Mouse (Mus musculus) hindbrain, embryonic 14.5 days (tissue): Measurements from ENCODE around the gene Slc25a10. TPM values are rescaled to one million over a fixed set of nuclear protein-coding genes. Genes with fewer than 3 reads are reported as not detected.

Experiments
- ATAC-seq: fragments of 200-750 bp; cut with Nextera tagmentation; 2 replicates; pipeline ENCODE4 v1.8.0; 2017; ENCODE audit warnings: moderate number of reproducible peaks, mild to moderate bottlenecking, moderate TSS enrichment, moderate library complexity; ENCODE audit not compliant: low FRiP score
- DNase-seq: peaks from one replicate; pipeline ENCODE4 v3.0.0-alpha.2; 2015; ENCODE audit warnings: low spot score
- H3K27ac ChIP-seq: fragments of 300-500 bp; sonication (generic); 2 replicates; pipeline ENCODE4 v1.5.1; 2014; ENCODE audit warnings: mild to moderate bottlenecking, moderate library complexity
- H3K27me3 ChIP-seq: fragments of 300-500 bp; sonication (generic); 2 replicates; pipeline ENCODE4 v1.6.1; 2014; ENCODE audit warnings: mild to moderate bottlenecking, low read length, mixed read lengths; ENCODE audit not compliant: control insufficient read depth, insufficient read depth
- H3K36me3 ChIP-seq: fragments of 300-500 bp; sonication (generic); replicated peaks from 2 replicates; pipeline ENCODE4 v1.6.1; 2014; ENCODE audit not compliant: control insufficient read depth, insufficient read depth
- H3K4me1 ChIP-seq: fragments of 300-500 bp; sonication (generic); replicated peaks from 2 replicates; pipeline ENCODE4 v1.6.1; 2014; ENCODE audit warnings: antibody characterized with exemption, low read length, mixed read lengths; ENCODE audit not compliant: control insufficient read depth, insufficient read depth
- H3K4me2 ChIP-seq: fragments of 300-500 bp; sonication (generic); replicated peaks from 2 replicates; pipeline ENCODE4 v1.6.1; 2014; ENCODE audit warnings: mild to moderate bottlenecking, moderate library complexity
- H3K4me3 ChIP-seq: fragments of 300-500 bp; sonication (generic); replicated peaks from 2 replicates; pipeline ENCODE4 v1.5.1; 2014; ENCODE audit warnings: mild to moderate bottlenecking, low read length
- H3K9ac ChIP-seq: fragments of 300-500 bp; sonication (generic); 2 replicates; pipeline ENCODE4 v1.6.1; 2014
- H3K9me3 ChIP-seq: fragments of 300-500 bp; sonication (generic); 2 replicates; pipeline ENCODE4 v1.6.1; 2016; ENCODE audit warnings: low read length; ENCODE audit not compliant: control insufficient read depth
- WGBS: fragments of 180-500 bp; shearing (Covaris S2); extraction: QIAGEN DNeasy Blood & Tissue Kit; methylation state at CpG from one replicate; pipeline ENCODE4 v1.1.7; 2014; 5-methylcytosine and 5-hydroxymethylcytosine counted together
- polyA plus RNA-seq: library from polyadenylated mRNA; unstranded; fragments of >200 nt; fragmentation: Nextera tagmentation; extraction: Ambion mirVana; gene quantifications from 2 replicates; pipeline ENCODE4 v1.2.1, GENCODE M21; 2014

The Slc25a10 gene
- polyA plus RNA-seq, 1 experiment from 2014 or later: 29.8 TPM

DNA sequence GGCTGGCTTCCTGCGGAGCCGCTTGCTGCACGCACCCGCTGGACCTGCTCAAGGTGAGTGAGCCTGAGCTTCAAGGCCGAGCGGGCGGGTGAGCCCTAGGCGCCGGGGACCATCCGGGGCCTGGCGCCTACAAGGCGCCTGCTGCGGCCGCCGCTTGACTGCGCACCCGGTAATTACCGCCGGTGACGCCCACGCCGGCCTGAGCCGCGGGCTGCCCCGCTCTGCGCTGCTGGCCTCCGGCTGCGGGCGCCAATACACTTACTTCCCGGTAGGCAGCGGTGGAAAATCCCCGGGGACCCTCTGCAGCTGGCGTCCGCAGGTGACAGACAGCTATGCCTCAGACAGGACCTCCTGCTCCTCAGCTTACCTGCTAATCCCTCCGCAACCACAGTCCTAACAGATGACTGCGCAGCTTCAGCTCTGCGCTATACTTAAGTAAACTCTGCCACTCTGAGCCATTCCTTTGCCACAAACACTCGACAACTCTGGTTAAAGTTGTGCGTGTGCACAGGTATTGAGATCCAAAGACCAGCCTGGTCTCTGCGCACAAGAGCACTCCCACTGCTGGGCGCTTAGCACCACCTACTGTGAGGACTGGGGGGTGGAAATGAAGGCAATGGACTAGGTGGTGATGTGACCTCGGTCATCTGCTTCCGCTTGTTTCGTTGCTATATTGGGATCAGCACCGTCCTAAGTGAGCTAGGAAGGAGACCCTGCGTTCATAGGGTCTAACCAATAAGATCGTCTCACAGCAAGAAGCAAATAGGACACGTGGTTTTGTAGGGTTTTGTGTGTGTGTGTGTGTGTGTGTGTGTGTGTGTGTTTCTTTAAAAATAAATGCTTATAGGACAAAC lies 611 bp downstream of the Slc25a10 start:
- DNase-seq: peak; percentile 50
- peak overlapping the region; percentile 75 for H3K9ac ChIP-seq
- peaks cover 28% of the 10 kb centered on the region for H3K4me1 ChIP-seq
- H3K27ac ChIP-seq: peak overlapping the region; percentile 72
- no peaks in the 10 kb centered on the region for H3K27me3 ChIP-seq
- ATAC-seq: peak; percentile 49
- no peaks in the 10 kb centered on the region for H3K9me3 ChIP-seq
- H3K36me3 ChIP-seq: peaks cover 59% of the 10 kb centered on the region
- H3K4me2 ChIP-seq: peak overlapping the region; percentile 86
- under 1% methylated on average over 48 of the region's 48 CpGs for WGBS
- peak overlapping the region; percentile 77 for H3K4me3 ChIP-seq

DNA sequence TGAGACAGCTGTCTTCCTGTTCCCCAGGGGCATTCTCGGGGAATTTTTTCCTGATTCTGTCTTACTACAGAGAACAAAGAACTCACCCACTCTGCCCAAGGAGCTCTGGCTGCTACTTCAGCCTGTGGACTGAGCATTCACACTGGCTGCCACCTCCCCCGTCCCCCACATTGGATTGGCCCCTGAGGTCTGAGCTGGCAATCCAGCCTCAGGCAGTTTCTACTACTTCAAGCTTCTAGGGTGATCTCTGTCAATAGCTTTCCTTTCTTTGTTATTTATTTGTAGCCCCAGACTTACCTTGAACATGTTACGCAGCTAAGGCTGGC lies 1.2 kb downstream of the Slc25a10 start:
- WGBS: 24% methylated on average over 3 of the region's 3 CpGs
- Histone ChIP-seq H3K4me1 (peaks cover 28% of the 10 kb centered on the region), H3K4me3 (peak overlapping the region; percentile 77), H3K27me3 (no peaks in the 10 kb centered on the region), H3K27ac (peak overlapping the region; percentile 72), H3K9ac (peak overlapping the region; percentile 75), H3K9me3 (no peaks in the 10 kb centered on the region), H3K36me3 (peaks cover 59% of the 10 kb centered on the region), H3K4me2 (peak overlapping the region; percentile 86)
- DNase-seq (no peak), ATAC-seq (no peak)

DNA sequence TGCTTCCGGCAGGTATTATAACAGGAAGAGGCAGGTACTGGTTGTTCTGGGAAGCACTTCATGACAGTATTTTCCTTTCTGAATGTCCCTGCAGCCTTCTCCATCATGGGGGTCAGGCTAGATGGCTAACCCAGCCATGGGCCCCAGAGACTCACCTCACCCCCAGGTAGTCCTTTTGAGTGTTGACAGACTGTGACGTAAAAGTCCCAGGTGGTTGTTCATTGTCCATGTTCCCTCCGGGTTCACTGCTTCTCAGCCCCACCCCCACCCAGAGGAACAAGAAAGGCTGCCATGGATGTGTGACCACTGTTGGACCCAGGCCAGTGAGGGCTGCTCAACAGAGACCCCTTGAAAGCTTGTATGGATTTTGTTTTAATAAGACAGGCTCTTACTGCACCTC lies 1.7 kb downstream of the Slc25a10 start:
- H3K27me3 ChIP-seq: no peaks in the 10 kb centered on the region
- peak overlapping the region; percentile 86 for H3K4me2 ChIP-seq
- no peaks in the 10 kb centered on the region for H3K9me3 ChIP-seq
- H3K27ac ChIP-seq: peak overlapping the region; percentile 72; the same call in 1 of the 2 replicates
- no peak for ATAC-seq
- WGBS: 61% methylated on average over 3 of the region's 3 CpGs
- no peak for DNase-seq
- peaks cover 28% of the 10 kb centered on the region for H3K4me1 ChIP-seq
- H3K9ac ChIP-seq: peak overlapping the region; percentile 75
- peak overlapping the region; percentile 77 for H3K4me3 ChIP-seq
- peaks cover 59% of the 10 kb centered on the region for H3K36me3 ChIP-seq

DNA sequence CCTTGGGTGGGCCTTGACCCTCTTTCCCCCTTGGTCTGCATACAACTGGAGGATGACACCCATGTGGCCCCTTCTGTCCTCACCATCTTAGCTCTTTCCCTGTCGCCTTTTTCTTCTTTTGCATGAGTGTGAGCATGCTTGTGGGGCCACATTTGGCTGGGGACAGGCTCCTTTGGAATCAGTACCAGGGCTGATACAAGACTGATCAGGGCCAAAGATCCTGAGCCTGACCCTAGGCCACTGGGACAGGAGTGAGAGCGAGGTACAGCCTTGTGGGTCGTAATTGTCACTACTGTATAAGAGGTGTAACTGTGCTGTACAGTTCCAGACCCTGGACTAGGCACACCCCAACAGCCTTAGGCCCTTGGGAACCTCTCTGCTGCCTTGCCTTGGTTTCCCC lies 2.3 kb downstream of the Slc25a10 start:
- H3K9me3 ChIP-seq: no peaks in the 10 kb centered on the region
- no peaks in the 10 kb centered on the region for H3K27me3 ChIP-seq
- ATAC-seq (no peak), DNase-seq (no peak)
- H3K4me2 ChIP-seq: peak overlapping the region; percentile 86
- peaks cover 59% of the 10 kb centered on the region for H3K36me3 ChIP-seq
- peak overlapping the region; percentile 75; the same call in 1 of the 2 replicates for H3K9ac ChIP-seq
- no peak overlapping the region for H3K27ac ChIP-seq
- no peak overlapping the region for H3K4me3 ChIP-seq
- peaks cover 28% of the 10 kb centered on the region for H3K4me1 ChIP-seq
- WGBS: 91% methylated on average over 3 of the region's 3 CpGs

GRCm38 (mm10) chr11:120497436-120497835 lies 5.8 kb downstream of the Slc25a10 start:
- no peak for ATAC-seq
- no peak overlapping the region for H3K4me3 ChIP-seq
- no peak overlapping the region for H3K9ac ChIP-seq

DNA sequence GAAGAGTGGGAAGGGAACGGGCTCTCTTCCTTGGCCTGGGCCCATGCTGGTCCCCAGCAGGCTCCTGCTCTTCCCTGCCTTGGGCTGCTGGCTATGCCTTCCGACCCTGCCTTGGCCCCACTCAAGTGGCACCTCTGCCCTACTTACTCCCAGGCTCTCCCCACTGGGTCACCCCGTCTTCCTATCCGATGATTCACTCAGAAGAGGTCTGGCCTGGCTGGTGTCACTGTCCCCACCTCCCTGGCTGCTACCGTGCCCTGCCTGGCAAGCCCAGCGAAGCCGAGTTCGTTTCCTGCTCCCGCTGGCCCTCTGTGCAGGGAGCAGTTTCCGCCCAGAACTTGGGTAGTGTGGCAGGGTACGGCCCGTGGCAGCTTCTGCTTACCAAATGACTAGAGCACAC lies 6.6 kb downstream of the Slc25a10 start:
- no peak overlapping the region for H3K4me3 ChIP-seq
- peaks cover 51% of the 10 kb centered on the region for H3K36me3 ChIP-seq

More at GRCm38 (mm10) chr11:120497436-120497835, 5.8 kb downstream of the Slc25a10 start:
- H3K36me3 ChIP-seq: peaks cover 51% of the 10 kb centered on the region
- H3K9me3 ChIP-seq: no peaks in the 10 kb centered on the region
- H3K4me1 ChIP-seq: peaks cover 16% of the 10 kb centered on the region
- H3K27me3 ChIP-seq: no peaks in the 10 kb centered on the region
- no peak overlapping the region for H3K27ac ChIP-seq
- WGBS: 98% methylated on average over 3 of the region's 3 CpGs
- DNase-seq: no peak
- H3K4me2 ChIP-seq: no peak overlapping the region

DNA sequence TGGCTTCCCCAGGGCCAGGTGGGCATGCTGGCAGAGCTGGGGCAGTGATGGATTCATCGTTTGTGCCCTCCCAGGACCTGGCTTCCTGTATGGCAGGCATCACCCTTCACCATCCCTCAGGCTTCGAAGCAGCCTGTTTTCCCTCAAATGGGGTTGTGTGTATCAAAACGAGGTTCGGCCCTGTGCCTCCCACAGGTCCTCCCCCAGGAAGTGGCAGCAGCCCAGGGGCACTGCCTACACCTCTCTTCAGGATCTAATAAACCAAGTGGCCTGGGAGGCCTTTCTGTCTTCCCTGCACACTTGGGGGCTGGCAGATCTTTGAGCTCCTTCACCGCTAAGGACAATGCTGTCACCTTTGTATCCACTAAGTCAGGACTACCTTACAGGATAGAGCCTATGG lies 7.3 kb downstream of the Slc25a10 start:
- H3K4me3 ChIP-seq: no peak overlapping the region
- H3K36me3 ChIP-seq: peaks cover 50% of the 10 kb centered on the region
- DNase-seq: no peak
- no peaks in the 10 kb centered on the region for H3K9me3 ChIP-seq
- H3K27me3 ChIP-seq: no peaks in the 10 kb centered on the region
- H3K4me1 ChIP-seq: peaks cover 1% of the 10 kb centered on the region; the same call in 1 of the 2 replicates
- H3K9ac ChIP-seq: no peak overlapping the region
- 90% methylated on average over 5 of the region's 5 CpGs for WGBS
- H3K4me2 ChIP-seq: no peak overlapping the region
- ATAC-seq: no peak
- H3K27ac ChIP-seq: no peak overlapping the region

More for the DNA sequence above, 6.6 kb downstream of the Slc25a10 start:
- no peak overlapping the region for H3K9ac ChIP-seq
- 94% methylated on average over 12 of the region's 12 CpGs for WGBS
- no peaks in the 10 kb centered on the region for H3K27me3 ChIP-seq
- H3K4me1 ChIP-seq: peaks cover 8% of the 10 kb centered on the region
- ATAC-seq (no peak), DNase-seq (no peak)
- no peaks in the 10 kb centered on the region for H3K9me3 ChIP-seq
- H3K27ac ChIP-seq: no peak overlapping the region
- H3K4me2 ChIP-seq: no peak overlapping the region

DNA sequence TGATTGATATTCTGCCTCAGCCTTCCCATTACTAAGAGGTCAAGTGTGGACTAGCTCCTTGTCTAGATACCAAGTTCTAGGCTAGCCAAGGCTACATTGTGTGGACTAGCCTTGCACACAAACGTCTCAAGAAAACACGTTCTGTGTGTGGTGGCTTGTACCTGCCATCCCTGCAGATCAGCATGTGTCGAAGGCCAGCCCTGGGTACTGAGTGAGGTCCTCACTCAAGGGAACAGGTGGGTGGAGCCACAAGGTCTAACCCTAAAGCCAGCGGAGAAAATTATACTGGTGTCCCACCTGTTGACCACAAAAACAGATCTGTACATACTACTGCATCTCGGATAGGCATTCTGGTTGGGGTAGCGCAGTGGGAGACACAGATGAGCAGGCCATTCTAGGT lies 8.3 kb downstream of the Slc25a10 start:
- Histone ChIP-seq H3K4me2 (no peak overlapping the region), H3K27ac (no peak overlapping the region), H3K9me3 (no peaks in the 10 kb centered on the region), H3K36me3 (peaks cover 40% of the 10 kb centered on the region), H3K4me1 (no peaks in the 10 kb centered on the region), H3K27me3 (no peaks in the 10 kb centered on the region), H3K9ac (no peak overlapping the region), H3K4me3 (no peak overlapping the region)
- ATAC-seq: no peak
- 87% methylated on average over 6 of the region's 6 CpGs for WGBS
- no peak for DNase-seq

- Histone ChIP-seq H3K4me1 (no peaks in the 10 kb centered on the region), H3K4me2 (no peak overlapping the region), H3K4me3 (no peak overlapping the region), H3K9ac (no peak overlapping the region), H3K36me3 (peaks cover 35% of the 10 kb centered on the region), H3K27ac (no peak overlapping the region), H3K27me3 (no peaks in the 10 kb centered on the region), H3K9me3 (no peaks in the 10 kb centered on the region)
- ATAC-seq: no peak
- DNase-seq: no peak
- WGBS: 26% methylated on average over 3 of the region's 3 CpGs
Measured at GRCm38 (mm10) chr11:120500357-120500756, 8.7 kb downstream of the Slc25a10 start.
